Mouse (Mus musculus) erythroblast, embryonic 14.5 days (primary cell): ENCODE results near the gene Hnrnpab.

Experiments used
- GATA1 ChIP-seq: IDR thresholded peaks from 2 replicates; pipeline ENCODE4 v1.6.1; 2012; ENCODE audit warnings: low read length, inconsistent platforms, mixed read lengths
- TAL1 ChIP-seq: IDR thresholded peaks from 3 replicates; pipeline ENCODE4 v1.6.1; 2012; ENCODE audit warnings: low read length, inconsistent platforms, mixed read lengths

DNA sequence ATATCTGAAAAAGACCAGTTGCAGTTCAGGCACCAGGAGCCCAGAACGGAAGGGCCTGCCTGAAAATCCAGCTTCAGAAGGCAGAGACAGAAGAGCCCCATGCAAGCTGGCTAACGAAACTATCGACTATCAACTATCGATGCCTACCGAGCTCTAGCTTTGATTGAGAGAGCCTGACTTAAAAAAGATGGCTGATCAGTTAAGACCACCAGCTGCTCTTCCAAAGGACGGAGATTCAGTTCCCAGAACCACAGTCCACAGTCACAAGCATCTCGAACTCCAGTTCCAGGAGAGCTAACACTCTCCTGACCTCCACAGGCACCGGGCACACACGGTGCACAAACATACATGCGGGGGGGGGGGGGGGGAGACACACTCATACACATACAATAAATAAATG lies 52.1 kb downstream of the Hnrnpab start:
- TF ChIP-seq GATA1 (no peak), TAL1 (no peak)
